Mouse (Mus musculus) heart, postnatal 10 days (tissue): ENCODE measurements at regions not wholly inside any gene's neighbourhood (a gene's known extent, or its start where the extent isn't known, plus 50 kb on each side); places are given as distances from the start of the nearest gene placed in this dataset.
A peak's percentile ranks its signal among the peaks of the same experiment; 100 is the strongest.

Source experiments
- DNase-seq, 2 experiments: peaks; one replicate each; pipeline ENCODE4 v3.0.0; 2021
- intact Hi-C: fragments of 180-260 bp; cut with DNase I; formaldehyde crosslinking; loops from one replicate; pipeline ENCODE4 v1.15.1; 2025

- intact Hi-C loops = no loop called here
- peak in 1 of 2 experiments; percentile 38 for DNase-seq
These were observed 53.0 kb downstream of the Gadd45g start for GRCm38 (mm10) chr13:51899319-51900042.

- DNase-seq = no peak
- intact Hi-C loops = no loop called here
These were observed 53.6 kb downstream of the Gadd45g start for GRCm38 (mm10) chr13:51900043-51900440.

GRCm38 (mm10) chr13:51902482-51903285 lies 56.2 kb downstream of the Gadd45g start:
- intact Hi-C loops = loop anchor here (2.0 kb wide), 1 partner anchor 56 kb away; the partner anchor contains the start of gene Gadd45g
- DNase-seq = peak; percentile 94 to 95

GRCm38 (mm10) chr13:51903324-51903939 lies 57.0 kb downstream of the Gadd45g start:
- intact Hi-C loops = loop anchor here (2.0 kb wide), 1 partner anchor 57 kb away; the partner anchor contains the start of gene Gadd45g
- peak; percentile 60 to 66 for DNase-seq

- intact Hi-C loops = loop anchor here (2.0 kb wide), 1 partner anchor 72 kb away; no protein-coding TSS in a partner anchor
- no peak for DNase-seq
These were observed 58.8 kb downstream of the Gadd45g start for GRCm38 (mm10) chr13:51905270-51905669.

GRCm38 (mm10) chr13:51906103-51906502 lies 59.6 kb downstream of the Gadd45g start:
- intact Hi-C loops = no loop called here
- no peak for DNase-seq

- DNase-seq = no peak
- intact Hi-C loops = no loop called here
These were observed 62.0 kb downstream of the Gadd45g start for GRCm38 (mm10) chr13:51908514-51908913.

- no peak for DNase-seq
- intact Hi-C loops = no loop called here
These were observed 65.0 kb downstream of the Gadd45g start for GRCm38 (mm10) chr13:51911296-51911998.

GRCm38 (mm10) chr13:51912477-51912876 lies 66.0 kb downstream of the Gadd45g start:
- intact Hi-C loops = no loop called here
- DNase-seq = no peak

- intact Hi-C loops = no loop called here
- no peak for DNase-seq
These were observed 66.5 kb downstream of the Gadd45g start for GRCm38 (mm10) chr13:51912994-51913393.

- no peak for DNase-seq
- intact Hi-C loops = no loop called here
These were observed 70.3 kb downstream of the Gadd45g start for GRCm38 (mm10) chr13:51916666-51917240.

- DNase-seq = no peak
- intact Hi-C loops = no loop called here
These were observed 71.2 kb downstream of the Gadd45g start for GRCm38 (mm10) chr13:51917658-51918057.

GRCm38 (mm10) chr13:51918108-51918507 lies 71.6 kb downstream of the Gadd45g start:
- intact Hi-C loops = no loop called here
- DNase-seq = no peak

GRCm38 (mm10) chr13:51918781-51919170 lies 72.3 kb downstream of the Gadd45g start:
- DNase-seq = no peak
- intact Hi-C loops = no loop called here

GRCm38 (mm10) chr13:51919171-51919793 lies 72.8 kb downstream of the Gadd45g start:
- no peak for DNase-seq
- intact Hi-C loops = no loop called here

GRCm38 (mm10) chr13:51919937-51920336 lies 73.5 kb downstream of the Gadd45g start:
- DNase-seq = no peak
- intact Hi-C loops = no loop called here

- peak; percentile 41 to 51 for DNase-seq
- intact Hi-C loops = no loop called here
These were observed 74.3 kb downstream of the Gadd45g start for GRCm38 (mm10) chr13:51920511-51921351.

GRCm38 (mm10) chr13:51921550-51921949 lies 75.1 kb downstream of the Gadd45g start:
- DNase-seq = no peak
- intact Hi-C loops = no loop called here

GRCm38 (mm10) chr13:51926764-51927163 lies 80.3 kb downstream of the Gadd45g start:
- intact Hi-C loops = no loop called here
- no peak for DNase-seq
